Mouse (Mus musculus): ENCODE measurements around the gene Plekhm1. TPM values are rescaled to one million over a fixed set of nuclear protein-coding genes. Genes with fewer than 3 reads are reported as not detected.

Plekhm1 gene
- polyA plus RNA-seq, 1 experiment from 2014 or later, result 8.4 TPM

DNA sequence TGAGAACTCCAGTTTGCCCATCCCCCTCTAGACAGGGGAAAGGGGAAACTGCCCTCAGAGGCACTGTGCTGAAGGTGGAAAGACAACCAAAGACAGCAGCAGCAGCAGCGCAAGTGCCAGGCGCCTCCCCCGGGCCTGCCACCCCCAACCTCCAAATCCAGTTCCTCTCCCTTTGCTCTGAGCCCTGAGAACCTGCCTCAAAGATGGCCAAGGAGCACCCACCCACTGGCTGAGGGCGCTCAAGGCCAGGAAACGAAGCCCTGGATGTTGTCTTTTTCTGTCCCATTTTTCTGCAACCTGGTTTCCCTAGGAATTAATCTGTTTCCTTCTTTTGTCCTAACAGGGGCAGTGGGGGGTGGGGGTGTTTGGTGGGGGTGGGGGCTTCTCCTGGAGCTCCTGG is 48.2 kb downstream of the Plekhm1 start:
- WGBS, result 36% methylated on average over 5 of the region's 5 CpGs
- Histone ChIP-seq H3K27ac (no peak overlapping the region), H3K36me3 (replicated peaks) (peaks cover 22% of the 10 kb centered on the region), H3K4me1 (peaks cover 52% of the 10 kb centered on the region), H3K4me3 (no peak overlapping the region), H3K27me3 (ENCODE audit: poor library complexity, severe bottlenecking) (peaks cover 70% of the 10 kb centered on the region), H3K9me3 (no peaks in the 10 kb centered on the region)
- no peak for DNase-seq (ENCODE audit: extremely low spot score, low spot score)

DNA sequence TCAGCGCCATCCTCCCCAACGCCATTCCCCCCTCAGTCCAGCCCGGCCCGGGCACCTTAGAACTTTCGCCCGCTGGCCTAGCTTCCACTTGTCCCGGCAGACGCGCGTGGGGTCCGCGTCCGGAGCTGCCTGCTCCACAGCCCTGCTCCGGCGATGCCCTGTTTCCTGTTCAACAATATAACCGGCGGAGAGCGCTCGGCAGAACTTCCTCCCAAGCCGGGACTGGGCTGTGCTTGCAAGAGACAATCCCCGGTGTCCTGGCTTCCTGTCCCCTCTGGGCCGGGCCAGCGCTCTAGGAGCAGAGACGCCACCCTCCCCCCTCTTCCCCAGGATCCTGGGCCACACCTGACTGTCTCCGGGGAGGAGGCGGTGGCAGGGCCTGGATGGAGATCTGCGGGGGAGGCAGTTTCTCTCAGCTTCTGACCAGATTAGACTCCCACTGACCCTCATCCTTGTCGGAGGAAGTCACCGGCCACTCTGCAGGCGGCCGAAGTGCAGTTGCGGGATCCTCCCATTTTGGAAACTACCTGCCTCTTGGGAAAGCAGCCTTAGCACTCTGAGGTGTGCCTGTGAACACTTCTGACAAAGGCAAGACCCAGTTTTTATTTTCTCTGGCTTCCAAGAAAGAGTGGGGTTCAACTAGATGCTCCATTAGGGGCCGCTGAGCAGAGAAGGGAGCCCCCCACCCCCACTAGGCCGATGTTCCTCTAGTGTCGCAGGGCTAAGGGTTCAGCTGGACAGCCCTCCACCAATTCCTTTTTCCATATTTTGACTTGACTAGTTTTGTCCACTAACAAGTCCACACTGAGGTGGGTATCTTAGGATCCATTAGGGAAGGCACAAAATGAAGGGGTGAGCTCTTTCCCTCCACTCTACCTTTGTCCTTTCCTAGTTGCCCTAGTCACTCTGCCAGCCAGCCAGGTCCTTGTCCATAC is 49.0 kb downstream of the Plekhm1 start, which contains the start of gene Arhgap27:
Arhgap27 (minus strand) TSS at position 479 of the 935 bp plus-strand sequence.
- Histone ChIP-seq H3K27ac (peak within 1 kb of the TSS; percentile 76), H3K4me3 (peak within 1 kb of the TSS; percentile 55), H3K9me3 (no peaks in the 10 kb centered on the region), H3K27me3 (ENCODE audit: poor library complexity, severe bottlenecking) (peaks cover 79% of the 10 kb centered on the region), H3K4me1 (peaks cover 61% of the 10 kb centered on the region), H3K36me3 (replicated peaks) (peaks cover 22% of the 10 kb centered on the region)
- DNase-seq (ENCODE audit: extremely low spot score, low spot score), result peak; percentile 44
- WGBS, result 2% methylated on average over 35 of the region's 35 CpGs

DNA sequence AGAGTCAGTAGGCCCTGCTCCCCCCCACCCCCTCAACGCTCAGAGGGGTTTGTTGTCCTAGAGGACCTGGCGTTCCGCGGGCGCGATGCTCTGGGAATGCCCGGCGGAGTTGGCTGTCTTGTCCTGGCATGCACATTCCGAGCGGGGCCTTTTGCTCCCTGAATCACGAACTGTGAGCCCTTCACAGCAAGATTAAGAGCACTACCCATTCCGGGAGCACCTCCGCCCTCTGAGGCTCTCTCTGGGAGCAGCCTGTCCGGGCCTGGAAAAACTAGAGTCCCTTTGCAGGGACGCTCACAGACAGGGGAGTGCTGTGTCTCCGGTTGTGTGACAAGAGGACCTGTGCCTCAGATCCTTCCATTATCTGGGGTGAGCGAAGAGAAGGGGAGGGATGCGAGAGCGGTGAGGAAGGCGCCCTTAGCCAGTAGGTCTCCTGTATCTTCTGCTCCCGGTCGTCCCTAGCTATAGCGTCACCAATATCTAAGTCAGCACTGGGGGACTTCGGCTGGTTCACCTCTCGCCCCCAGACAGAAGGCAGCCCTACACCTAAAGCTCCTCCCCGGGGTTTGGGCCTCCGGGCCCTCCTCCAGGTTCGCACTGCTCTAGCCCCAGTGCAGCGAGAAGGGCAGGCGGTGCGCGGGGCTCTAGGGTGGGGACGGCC is 49.8 kb downstream of the Plekhm1 start:
- H3K4me1 ChIP-seq, result peaks cover 62% of the 10 kb centered on the region
- H3K9me3 ChIP-seq, result no peaks in the 10 kb centered on the region
- H3K27ac ChIP-seq, result peak overlapping the region; percentile 76
- under 1% methylated on average over 33 of the region's 33 CpGs for WGBS
- H3K36me3 ChIP-seq (replicated peaks), result peaks cover 20% of the 10 kb centered on the region
- peak overlapping the region; percentile 55 for H3K4me3 ChIP-seq
- DNase-seq (ENCODE audit: extremely low spot score, low spot score), result peak; percentile 49
- peaks cover 87% of the 10 kb centered on the region for H3K27me3 ChIP-seq (ENCODE audit: poor library complexity, severe bottlenecking)

DNA sequence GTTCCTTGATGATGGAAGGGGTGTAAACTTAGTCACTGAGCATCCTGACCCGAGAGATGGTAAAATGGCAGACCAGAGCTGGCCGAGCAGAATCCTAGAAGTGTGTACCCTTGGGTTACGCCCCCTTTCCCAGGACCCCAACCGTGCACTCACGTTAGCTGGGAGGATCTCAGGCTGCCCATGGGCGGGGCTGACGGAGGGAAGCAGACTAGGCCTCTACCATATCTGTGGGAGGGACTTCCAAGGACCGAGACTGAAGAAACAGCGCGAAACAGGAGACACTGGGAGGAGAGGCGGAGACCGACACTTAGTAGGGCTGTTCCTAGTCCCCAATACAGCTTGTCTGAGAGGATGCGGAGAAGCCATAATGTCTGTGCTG is 50.4 kb downstream of the Plekhm1 start:
- peaks cover 93% of the 10 kb centered on the region for H3K27me3 ChIP-seq (ENCODE audit: poor library complexity, severe bottlenecking)
- H3K9me3 ChIP-seq, result no peaks in the 10 kb centered on the region
- DNase-seq (ENCODE audit: extremely low spot score, low spot score), result peak; percentile 37
- peak overlapping the region; percentile 55 for H3K4me3 ChIP-seq
- peaks cover 13% of the 10 kb centered on the region for H3K36me3 ChIP-seq (replicated peaks)
- H3K4me1 ChIP-seq, result peaks cover 65% of the 10 kb centered on the region
- WGBS, result 2% methylated on average over 13 of the region's 13 CpGs
- H3K27ac ChIP-seq, result no peak overlapping the region; the same call in 1 of the 2 replicates

DNA sequence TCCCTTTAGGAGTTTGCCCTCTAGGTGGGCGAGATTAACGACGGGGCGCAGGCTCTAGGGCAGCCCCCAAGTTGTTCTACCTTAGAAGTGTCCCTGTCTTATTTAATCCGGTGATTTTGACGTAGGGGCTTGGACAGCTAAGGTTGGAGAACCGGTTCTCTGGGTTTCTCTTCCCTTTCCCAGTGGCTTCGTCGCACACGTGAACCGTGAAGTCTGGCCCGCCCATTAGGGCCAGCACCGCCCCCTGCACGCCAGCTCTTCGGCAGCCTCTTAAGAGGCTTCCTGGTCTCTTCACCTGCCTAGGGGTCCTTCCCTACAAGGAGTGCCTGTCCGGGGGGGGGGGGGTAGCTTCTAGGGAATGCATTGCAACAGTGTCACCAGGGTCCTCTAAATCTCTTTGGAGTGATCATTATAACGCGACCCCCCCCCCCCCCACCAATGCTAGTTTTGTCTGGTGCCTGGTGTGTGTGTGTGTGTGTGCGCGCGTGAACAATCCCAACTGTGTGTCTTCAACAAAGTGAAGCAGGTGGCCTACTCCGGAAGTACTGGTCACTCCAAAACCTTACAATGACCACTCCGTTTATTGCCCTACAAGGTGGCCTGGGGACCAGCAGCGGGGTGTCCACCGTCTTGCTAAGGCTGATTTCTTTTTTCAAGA is 51.0 kb downstream of the Plekhm1 start:
- DNase-seq (ENCODE audit: extremely low spot score, low spot score), result peak; percentile 24
- Histone ChIP-seq H3K4me3 (peak overlapping the region; percentile 55), H3K9me3 (no peaks in the 10 kb centered on the region), H3K4me1 (peaks cover 70% of the 10 kb centered on the region), H3K27ac (no peak overlapping the region), H3K36me3 (replicated peaks) (peaks cover 8% of the 10 kb centered on the region), H3K27me3 (ENCODE audit: poor library complexity, severe bottlenecking) (peaks cover 98% of the 10 kb centered on the region)
- WGBS, result 2% methylated on average over 25 of the region's 25 CpGs

DNA sequence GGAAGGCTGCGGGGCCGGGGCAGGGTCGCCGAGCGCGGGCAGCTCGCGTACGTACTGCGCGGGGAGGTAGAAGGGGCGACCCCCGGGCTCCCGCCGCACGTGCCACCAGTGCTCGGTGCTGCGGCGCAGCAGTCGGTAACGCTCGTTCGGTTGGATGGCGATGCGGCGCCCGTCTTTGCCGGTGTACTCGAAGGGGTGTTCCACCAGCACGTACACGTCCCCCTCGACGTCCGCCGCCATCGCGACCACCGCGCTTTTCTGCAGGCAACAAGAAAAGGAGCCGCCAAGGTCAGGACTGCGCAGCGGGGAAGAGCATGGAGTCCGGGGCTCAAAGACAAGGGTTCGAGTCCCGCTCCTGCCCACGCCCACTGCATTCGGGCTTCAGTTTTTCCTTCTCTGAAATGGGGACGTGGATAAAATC is 51.8 kb downstream of the Plekhm1 start:
- Histone ChIP-seq H3K9me3 (no peaks in the 10 kb centered on the region), H3K27me3 (ENCODE audit: poor library complexity, severe bottlenecking) (peaks cover 100% of the 10 kb centered on the region), H3K4me1 (peaks cover 78% of the 10 kb centered on the region), H3K27ac (peak overlapping the region; percentile 83), H3K4me3 (peak overlapping the region; percentile 62), H3K36me3 (replicated peaks) (0 out of 2 replicates have a peak, but pooled peaks cover 2% of the 10 kb centered on the region)
- WGBS, result 3% methylated on average over 48 of the region's 48 CpGs
- DNase-seq (ENCODE audit: extremely low spot score, low spot score), result no peak

DNA sequence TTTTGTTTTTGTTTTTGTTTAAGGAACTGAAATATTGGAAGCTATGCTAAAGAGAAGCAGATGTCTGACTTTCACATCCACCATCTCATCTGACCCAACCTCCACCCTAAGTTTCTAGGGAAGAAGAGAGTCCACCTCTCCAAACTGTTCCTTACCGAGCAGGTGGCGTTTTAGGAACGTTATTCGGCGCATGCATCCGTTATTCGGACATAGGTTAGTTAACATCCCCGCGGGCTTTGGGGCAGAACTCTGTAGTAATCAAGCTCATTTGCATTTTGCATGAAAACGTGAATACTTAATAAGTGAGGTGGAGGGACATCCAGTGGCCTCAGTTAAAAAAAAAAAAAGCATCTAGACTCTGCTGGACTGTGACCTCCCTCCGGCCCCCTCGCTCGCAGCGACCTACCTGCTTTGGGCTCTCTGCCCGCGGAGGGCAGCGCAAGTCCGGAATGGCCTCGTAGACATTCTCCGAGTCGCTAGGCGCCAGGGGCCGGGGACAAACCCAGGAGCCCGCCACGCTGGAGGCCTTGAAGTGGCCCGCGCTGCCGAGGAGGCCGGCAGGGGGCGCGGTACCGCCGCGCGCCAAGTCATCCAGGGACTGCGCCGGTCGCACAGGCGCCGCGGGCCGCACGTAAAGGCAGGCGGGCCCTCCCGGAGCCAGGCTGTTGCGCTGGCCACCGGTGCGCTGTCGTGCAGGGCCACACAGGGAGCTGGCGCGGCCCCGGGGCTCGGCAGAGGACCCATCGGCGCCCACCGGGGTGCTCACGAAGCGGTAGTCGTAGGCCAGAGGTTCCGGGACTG is 52.4 kb downstream of the Plekhm1 start:
- Histone ChIP-seq H3K9me3 (no peaks in the 10 kb centered on the region), H3K4me3 (peak overlapping the region; percentile 62), H3K4me1 (peaks cover 85% of the 10 kb centered on the region), H3K27me3 (ENCODE audit: poor library complexity, severe bottlenecking) (peaks cover 100% of the 10 kb centered on the region), H3K36me3 (replicated peaks) (no peaks in the 10 kb centered on the region), H3K27ac (peak overlapping the region; percentile 83)
- WGBS, result 1% methylated on average over 60 of the region's 60 CpGs
- peak; percentile 84 for DNase-seq (ENCODE audit: extremely low spot score, low spot score)

DNA sequence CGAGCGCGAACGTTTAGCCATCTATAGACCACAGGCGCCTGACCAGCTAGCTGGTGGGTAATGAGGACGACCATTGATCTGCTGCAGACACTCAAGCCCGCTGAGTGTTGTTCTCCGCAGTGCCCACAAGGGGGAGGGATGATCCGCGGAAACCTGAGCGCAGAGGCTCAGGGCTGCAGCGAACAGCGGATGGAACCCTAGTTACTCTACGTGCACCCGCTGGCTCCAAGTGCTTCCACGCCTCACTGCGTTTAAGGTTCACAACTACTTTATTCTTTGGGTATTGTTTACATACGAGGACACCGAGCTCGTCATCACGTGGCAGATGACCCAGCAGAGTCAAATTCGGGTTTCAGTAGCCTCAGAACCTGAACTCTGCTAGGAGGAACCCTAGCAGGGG is 53.4 kb downstream of the Plekhm1 start:
- DNase-seq (ENCODE audit: extremely low spot score, low spot score), result peak; percentile 83
- Histone ChIP-seq H3K27me3 (ENCODE audit: poor library complexity, severe bottlenecking) (peaks cover 96% of the 10 kb centered on the region), H3K27ac (0 out of 2 replicates have a peak overlapping the region, but pooled peaks have one; percentile 3), H3K4me3 (peak overlapping the region; percentile 31), H3K4me1 (peaks cover 82% of the 10 kb centered on the region), H3K9me3 (no peaks in the 10 kb centered on the region), H3K36me3 (replicated peaks) (no peaks in the 10 kb centered on the region)
- WGBS, result under 1% methylated on average over 22 of the region's 22 CpGs

DNA sequence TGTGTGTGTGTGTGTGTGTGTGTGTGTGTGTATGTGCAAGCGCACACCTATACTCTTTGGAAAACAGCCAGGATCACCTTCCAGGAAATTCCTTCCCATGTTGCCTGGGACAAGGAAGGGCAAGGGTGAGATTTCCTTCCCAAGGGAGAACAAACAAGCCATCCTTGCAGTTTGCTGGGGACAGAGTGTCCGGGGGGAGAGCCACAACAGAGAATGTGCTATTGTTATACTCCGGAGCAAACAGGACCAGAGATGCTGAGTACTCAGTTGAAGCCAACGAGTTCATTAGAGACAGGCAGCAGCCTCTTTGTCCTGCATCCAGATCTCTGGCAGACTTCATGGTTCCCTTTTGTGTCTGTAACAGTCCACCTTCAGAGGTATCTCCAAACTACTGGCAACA is 54.2 kb downstream of the Plekhm1 start:
- Histone ChIP-seq H3K27ac (no peak overlapping the region), H3K4me1 (peaks cover 75% of the 10 kb centered on the region)
- 62% methylated on average over 4 of the region's 4 CpGs for WGBS

DNA sequence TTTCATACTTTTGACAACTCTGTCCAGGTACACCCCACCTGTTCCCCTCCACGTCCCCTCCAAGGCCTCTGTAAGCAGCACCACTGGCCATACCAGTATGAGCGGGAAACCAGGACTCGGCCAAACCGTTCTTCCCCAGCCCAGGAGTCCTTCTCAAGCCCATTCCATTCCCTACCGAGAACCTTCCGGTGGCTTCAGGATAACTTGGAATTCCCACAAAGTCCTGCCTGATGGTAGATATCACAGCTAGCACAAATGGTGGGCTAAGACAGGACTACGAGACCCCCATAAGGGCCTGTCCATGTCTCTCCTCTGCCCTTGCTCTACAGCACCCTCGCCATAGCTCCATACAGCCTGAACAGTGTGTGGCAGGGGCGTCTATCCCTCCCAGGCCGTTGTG is 54.8 kb downstream of the Plekhm1 start:
- no peak overlapping the region for H3K27ac ChIP-seq
- peaks cover 3% of the 10 kb centered on the region; the same call in 1 of the 2 replicates for H3K9me3 ChIP-seq
- 91% methylated on average over 10 of the region's 10 CpGs for WGBS
- peaks cover 82% of the 10 kb centered on the region for H3K27me3 ChIP-seq (ENCODE audit: poor library complexity, severe bottlenecking)
- H3K36me3 ChIP-seq (replicated peaks), result no peaks in the 10 kb centered on the region
- peaks cover 69% of the 10 kb centered on the region for H3K4me1 ChIP-seq
- H3K4me3 ChIP-seq, result no peak overlapping the region
- no peak for DNase-seq (ENCODE audit: extremely low spot score, low spot score)

More for the DNA sequence above, 54.2 kb downstream of the Plekhm1 start:
- no peak overlapping the region for H3K4me3 ChIP-seq
- no peaks in the 10 kb centered on the region for H3K9me3 ChIP-seq
- DNase-seq (ENCODE audit: extremely low spot score, low spot score), result no peak
- H3K27me3 ChIP-seq (ENCODE audit: poor library complexity, severe bottlenecking), result peaks cover 88% of the 10 kb centered on the region
- H3K36me3 ChIP-seq (replicated peaks), result no peaks in the 10 kb centered on the region

DNA sequence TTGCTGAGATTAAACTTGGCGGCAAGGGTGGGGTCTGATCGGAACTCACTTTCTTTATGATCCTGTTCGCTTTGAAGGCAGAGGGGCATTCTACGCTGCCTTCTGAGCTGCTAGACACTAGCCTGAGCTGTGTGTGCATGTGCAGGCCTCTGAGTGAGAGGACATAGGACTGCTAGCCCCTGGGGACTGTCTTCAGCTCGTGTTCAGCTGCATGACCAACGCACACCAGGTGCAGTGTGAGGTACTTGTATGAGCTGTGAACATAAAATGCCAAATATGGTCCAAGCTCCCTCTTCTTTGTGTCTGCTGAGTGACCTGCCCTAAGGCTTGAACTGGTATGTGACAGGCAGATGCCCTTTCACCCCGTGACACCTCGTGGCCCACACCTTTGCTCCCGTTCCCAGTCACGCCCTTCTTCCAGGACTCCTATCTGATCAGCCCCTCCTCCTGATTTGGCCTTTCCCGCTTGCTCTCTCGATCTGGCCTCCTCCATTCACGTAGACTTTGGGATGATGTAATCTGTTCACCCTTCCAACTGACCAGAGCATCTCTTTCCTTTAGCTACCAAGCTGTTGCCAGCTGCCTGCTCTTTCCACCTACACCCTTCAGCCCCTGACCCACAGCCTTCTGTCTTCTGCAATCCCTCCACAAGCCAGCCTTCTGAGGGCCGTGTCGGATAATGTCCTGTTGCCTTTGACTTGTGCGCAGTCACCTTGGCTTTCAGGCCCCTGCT is 55.4 kb downstream of the Plekhm1 start:
- Histone ChIP-seq H3K9me3 (peaks cover 6% of the 10 kb centered on the region; the same call in 1 of the 2 replicates), H3K27ac (no peak overlapping the region), H3K4me3 (no peak overlapping the region), H3K4me1 (peaks cover 63% of the 10 kb centered on the region), H3K27me3 (ENCODE audit: poor library complexity, severe bottlenecking) (peaks cover 75% of the 10 kb centered on the region), H3K36me3 (replicated peaks) (no peaks in the 10 kb centered on the region)
- no peak for DNase-seq (ENCODE audit: extremely low spot score, low spot score)
- 82% methylated on average over 16 of the region's 16 CpGs for WGBS

Measured in forebrain, embryonic 10.5 days (tissue).